31 mouse cellular contexts compared by ENCODE assay signal in genomic region chr13:43987338-43987737, GRCm38 (mm10).
DNase-seq lines count a peak whose midpoint lies in the region; ATAC-seq and TF ChIP-seq lines count a peak whose summit lies in the region.
"Had no signal": no experiment of that assay in that cellular context is flagged by ENCODE, and none has a peak within 500 bp of the region (broad histone marks: within the 10 kb centered on the region; RNA-seq: fewer than 3 reads in every experiment).

No protein-coding gene starts in this region.

- no peaks in the 10 kb centered on the region for H3K9me3 ChIP-seq in forebrain, embryonic 11.5 days (ENCODE audit: control insufficient read depth, low read length)
- H3K9me3 ChIP-seq in forebrain, postnatal 0 days (ENCODE audit: low read length) = no peaks in the 10 kb centered on the region
- H3K9me3 ChIP-seq in hindbrain, embryonic 10.5 days = 0 out of 2 replicates have a peak, but pooled peaks cover 2% of the 10 kb centered on the region
- H3K9me3 ChIP-seq in hindbrain, embryonic 13.5 days = no peaks in the 10 kb centered on the region
- no peaks in the 10 kb centered on the region for H3K9me3 ChIP-seq in midbrain, embryonic 11.5 days (ENCODE audit: control insufficient read depth, low read length)
- 0 out of 2 replicates have a peak, but pooled peaks cover 2% of the 10 kb centered on the region for H3K9me3 ChIP-seq in midbrain, embryonic 13.5 days
- no peaks in the 10 kb centered on the region for H3K9me3 ChIP-seq in neural tube, embryonic 15.5 days (replicated peaks)
- H3K9me3 ChIP-seq: embryonic facial prominence, embryonic 12.5 days; G1E; heart, embryonic 13.5 days; kidney, embryonic 15.5 days; limb, embryonic 15.5 days; liver, embryonic 13.5 days had no signal

- no peak for TF ChIP-seq CTCF in forebrain, postnatal 0 days (IDR thresholded peaks at IDR 0.05; ENCODE audit: low read depth)

- no peak overlapping the region for H3K4me2 ChIP-seq in forebrain, embryonic 11.5 days (ENCODE audit: low read depth, low read length, severe bottlenecking)
- no peak overlapping the region for H3K4me2 ChIP-seq in forebrain, postnatal 0 days (ENCODE audit: low read depth)
- H3K4me2 ChIP-seq in hindbrain, embryonic 13.5 days = no peak overlapping the region
- H3K4me2 ChIP-seq in midbrain, embryonic 11.5 days = no peak overlapping the region
- no peak overlapping the region for H3K4me2 ChIP-seq in midbrain, embryonic 13.5 days (replicated peaks)
- no peak overlapping the region for H3K4me2 ChIP-seq in neural tube, embryonic 15.5 days
- H3K4me2 ChIP-seq: embryonic facial prominence, embryonic 12.5 days; heart, embryonic 13.5 days; hindbrain, embryonic 14.5 days; kidney, embryonic 15.5 days; limb, embryonic 15.5 days; liver, embryonic 13.5 days had no signal

- no peak overlapping the region for H3K9ac ChIP-seq in forebrain, embryonic 11.5 days (ENCODE audit: low read length)
- H3K9ac ChIP-seq in forebrain, postnatal 0 days = no peak overlapping the region
- H3K9ac ChIP-seq in hindbrain, embryonic 13.5 days = no peak overlapping the region
- H3K9ac ChIP-seq in midbrain, embryonic 11.5 days (ENCODE audit: low read length) = no peak overlapping the region
- no peak overlapping the region for H3K9ac ChIP-seq in midbrain, embryonic 13.5 days (replicated peaks)
- H3K9ac ChIP-seq in neural tube, embryonic 15.5 days (replicated peaks) = no peak overlapping the region
- H3K9ac ChIP-seq: embryonic facial prominence, embryonic 12.5 days; heart, embryonic 13.5 days; hindbrain, embryonic 14.5 days; kidney, embryonic 15.5 days; limb, embryonic 15.5 days; liver, embryonic 13.5 days had no signal

- H3K4me1 ChIP-seq in forebrain, embryonic 11.5 days (replicated peaks; ENCODE audit: control insufficient read depth, insufficient read depth, low read length) = peaks cover 7% of the 10 kb centered on the region; the same call in 1 of the 2 replicates
- H3K4me1 ChIP-seq in forebrain, postnatal 0 days (ENCODE audit: insufficient read depth) = 0 out of 2 replicates have a peak, but pooled peaks cover 6% of the 10 kb centered on the region
- H3K4me1 ChIP-seq in hindbrain, embryonic 10.5 days (replicated peaks) = peaks cover 16% of the 10 kb centered on the region
- H3K4me1 ChIP-seq in hindbrain, embryonic 13.5 days (replicated peaks) = peaks cover 25% of the 10 kb centered on the region
- peaks cover 3% of the 10 kb centered on the region; the same call in 1 of the 2 replicates for H3K4me1 ChIP-seq in midbrain, embryonic 11.5 days (ENCODE audit: control insufficient read depth, insufficient read depth, low read length)
- H3K4me1 ChIP-seq in midbrain, embryonic 13.5 days (replicated peaks) = peaks cover 26% of the 10 kb centered on the region
- H3K4me1 ChIP-seq in neural tube, embryonic 15.5 days = peaks cover 22% of the 10 kb centered on the region

- no peaks in the 10 kb centered on the region for H3K27me3 ChIP-seq in forebrain, embryonic 11.5 days (ENCODE audit: control insufficient read depth, insufficient read depth, low read length)
- no peaks in the 10 kb centered on the region for H3K27me3 ChIP-seq in forebrain, postnatal 0 days (ENCODE audit: insufficient read depth, low read length)
- H3K27me3 ChIP-seq in hindbrain, embryonic 10.5 days (ENCODE audit: insufficient read depth, poor library complexity, severe bottlenecking) = 0 out of 2 replicates have a peak, but pooled peaks cover 9% of the 10 kb centered on the region
- no peaks in the 10 kb centered on the region for H3K27me3 ChIP-seq in hindbrain, embryonic 13.5 days
- no peaks in the 10 kb centered on the region for H3K27me3 ChIP-seq in midbrain, embryonic 11.5 days (ENCODE audit: control insufficient read depth, insufficient read depth, low read length)
- H3K27me3 ChIP-seq in midbrain, embryonic 13.5 days = no peaks in the 10 kb centered on the region
- no peaks in the 10 kb centered on the region for H3K27me3 ChIP-seq in neural tube, embryonic 15.5 days (replicated peaks)
- H3K27me3 ChIP-seq: embryonic facial prominence, embryonic 12.5 days; heart, embryonic 13.5 days; kidney, embryonic 15.5 days; limb, embryonic 15.5 days; liver, embryonic 13.5 days; Patski had no signal

- 18% methylated on average over 6 of the region's 6 CpGs for WGBS in forebrain, embryonic 11.5 days
- 15% methylated on average over 6 of the region's 6 CpGs for WGBS in forebrain, postnatal 0 days
- WGBS in hindbrain, embryonic 10.5 days = 25% methylated on average over 6 of the region's 6 CpGs
- WGBS in hindbrain, embryonic 13.5 days = 17% methylated on average over 6 of the region's 6 CpGs
- 29% methylated on average over 6 of the region's 6 CpGs for WGBS in midbrain, embryonic 11.5 days
- WGBS in midbrain, embryonic 13.5 days = 13% methylated on average over 6 of the region's 6 CpGs
- WGBS in neural tube, embryonic 15.5 days = 18% methylated on average over 6 of the region's 6 CpGs

- no peaks in the 10 kb centered on the region for H3K36me3 ChIP-seq in forebrain, embryonic 11.5 days (ENCODE audit: control insufficient read depth, insufficient read depth, low read length)
- no peaks in the 10 kb centered on the region for H3K36me3 ChIP-seq in forebrain, postnatal 0 days (ENCODE audit: insufficient read depth)
- H3K36me3 ChIP-seq in hindbrain, embryonic 10.5 days = no peaks in the 10 kb centered on the region
- H3K36me3 ChIP-seq in hindbrain, embryonic 13.5 days = no peaks in the 10 kb centered on the region
- H3K36me3 ChIP-seq in midbrain, embryonic 11.5 days (ENCODE audit: control insufficient read depth, insufficient read depth, low read length) = no peaks in the 10 kb centered on the region
- no peaks in the 10 kb centered on the region for H3K36me3 ChIP-seq in midbrain, embryonic 13.5 days
- H3K36me3 ChIP-seq in neural tube, embryonic 15.5 days = no peaks in the 10 kb centered on the region
- H3K36me3 ChIP-seq: embryonic facial prominence, embryonic 12.5 days; G1E; heart, embryonic 13.5 days; kidney, embryonic 15.5 days; limb, embryonic 15.5 days; liver, embryonic 13.5 days had no signal

- ATAC-seq in forebrain, embryonic 11.5 days (replicated peaks; ENCODE audit: low FRiP score) = no peak
- no peak for ATAC-seq in forebrain, postnatal 0 days
- no peak for ATAC-seq in hindbrain, embryonic 13.5 days (ENCODE audit: low FRiP score)
- ATAC-seq in midbrain, embryonic 11.5 days (ENCODE audit: low FRiP score) = no peak
- no peak for ATAC-seq in midbrain, embryonic 13.5 days
- ATAC-seq in neural tube, embryonic 15.5 days (ENCODE audit: low FRiP score) = no peak
- ATAC-seq: Patski had no signal

- no peak overlapping the region for H3K4me3 ChIP-seq in forebrain, embryonic 11.5 days (ENCODE audit: low read depth, low read length)
- no peak overlapping the region for H3K4me3 ChIP-seq in forebrain, postnatal 0 days (ENCODE audit: low read depth, low read length)
- no peak overlapping the region for H3K4me3 ChIP-seq in hindbrain, embryonic 10.5 days
- no peak overlapping the region for H3K4me3 ChIP-seq in hindbrain, embryonic 13.5 days
- no peak overlapping the region for H3K4me3 ChIP-seq in midbrain, embryonic 11.5 days (ENCODE audit: low read depth, low read length)
- H3K4me3 ChIP-seq in midbrain, embryonic 13.5 days (replicated peaks) = no peak overlapping the region
- no peak overlapping the region for H3K4me3 ChIP-seq in neural tube, embryonic 15.5 days (replicated peaks)
- H3K4me3 ChIP-seq: embryonic facial prominence, embryonic 12.5 days; heart, embryonic 13.5 days; kidney, embryonic 15.5 days; left cerebral cortex, adult 2 months; limb, embryonic 15.5 days; liver, embryonic 13.5 days had no signal

- peak; percentile 54 for DNase-seq in forebrain, embryonic 11.5 days (ENCODE audit: low spot score)
- no peak for DNase-seq in forebrain, postnatal 0 days
- DNase-seq in hindbrain, embryonic 10.5 days (ENCODE audit: low spot score) = no peak
- peak; percentile 57 for DNase-seq in midbrain, embryonic 11.5 days (ENCODE audit: low spot score, missing footprints)
- peak; percentile 32 for DNase-seq in retina, embryonic 14.5 days (ENCODE audit: low spot score)
- DNase-seq: adrenal gland, postnatal 10 days; cerebellum, adult 11 months; cerebellum, adult 9-10 months; cerebellum, postnatal 36 days; gastrocnemius, postnatal 25 days; heart, adult 18-20 months; heart, postnatal 10 days; kidney, adult 18-20 months; kidney, postnatal 25 days; liver, embryonic 13.5 days; lung, adult 2 months; lung, postnatal 10 days; thymus, adult 2 months; thymus, postnatal 36 days had no signal

- peak overlapping the region; percentile 25; the same call in 1 of the 2 replicates for H3K27ac ChIP-seq in forebrain, embryonic 11.5 days (ENCODE audit: low read depth, low read length)
- no peak overlapping the region for H3K27ac ChIP-seq in forebrain, postnatal 0 days (ENCODE audit: low read depth, low read length)
- H3K27ac ChIP-seq in hindbrain, embryonic 10.5 days = peak overlapping the region; percentile 54
- no peak overlapping the region for H3K27ac ChIP-seq in hindbrain, embryonic 13.5 days
- H3K27ac ChIP-seq in midbrain, embryonic 11.5 days (ENCODE audit: low read depth, low read length) = no peak overlapping the region
- no peak overlapping the region; the same call in 1 of the 2 replicates for H3K27ac ChIP-seq in midbrain, embryonic 13.5 days
- H3K27ac ChIP-seq in neural tube, embryonic 15.5 days (replicated peaks) = no peak overlapping the region
- H3K27ac ChIP-seq: embryonic facial prominence, embryonic 12.5 days; heart, embryonic 13.5 days; hindbrain, embryonic 14.5 days; kidney, embryonic 15.5 days; left cerebral cortex, adult 2 months; limb, embryonic 15.5 days; liver, embryonic 13.5 days; macrophage had no signal

Comparison
In these comparisons a context has a peak if more than half of its experiments do, and no peak if none do; other contexts are left out.
1. DNase-seq: peak in forebrain, embryonic 11.5 days (single experiment), midbrain, embryonic 11.5 days (single experiment) and retina, embryonic 14.5 days (single experiment); none in forebrain, postnatal 0 days (single experiment) and hindbrain, embryonic 10.5 days (single experiment).
2. H3K27ac ChIP-seq: peak in forebrain, embryonic 11.5 days (single experiment) and hindbrain, embryonic 10.5 days (single experiment); none in forebrain, postnatal 0 days (single experiment), hindbrain, embryonic 13.5 days (single experiment), midbrain, embryonic 11.5 days (single experiment), midbrain, embryonic 13.5 days (single experiment) and neural tube, embryonic 15.5 days (single experiment).